Mouse (Mus musculus) ES-E14 (cell line): ENCODE results near the gene Tpk1.

Source experiments
- CHD2 ChIP-seq: IDR thresholded peaks from 2 replicates; pipeline ENCODE4 v1.6.1; 2014; ENCODE audit warnings: mild to moderate bottlenecking, low read depth, low read length, inconsistent platforms
- HCFC1 ChIP-seq: IDR thresholded peaks from 2 replicates; pipeline ENCODE4 v1.6.1; 2012; ENCODE audit warnings: low read length, inconsistent platforms, borderline replicate concordance; ENCODE audit not compliant: insufficient read depth
- MAFK ChIP-seq: IDR thresholded peaks from 2 replicates; pipeline ENCODE4 v1.6.1; 2014; ENCODE audit warnings: mild to moderate bottlenecking, low read depth, low read length, inconsistent platforms; ENCODE audit not compliant: insufficient read depth
- ZC3H11A ChIP-seq: IDR thresholded peaks from 2 replicates; pipeline ENCODE4 v1.6.1; 2012; ENCODE audit warnings: low read depth, mild to moderate bottlenecking, inconsistent platforms, low read length, borderline replicate concordance
- ZNF384 ChIP-seq: IDR thresholded peaks from 2 replicates; pipeline ENCODE4 v1.6.1; 2012; ENCODE audit warnings: low read depth, low read length, inconsistent platforms

GRCm38 (mm10) chr6:43702810-43703614 lies 36.9 kb upstream of the Tpk1 start:
- TF ChIP-seq HCFC1, result no peak
- TF ChIP-seq CHD2, result no peak
- no peak for TF ChIP-seq MAFK
- TF ChIP-seq ZC3H11A, result no peak
- no peak for TF ChIP-seq ZNF384
